Mouse (Mus musculus): ENCODE measurements at regions not wholly inside any gene's neighbourhood (a gene's known extent, or its start where the extent isn't known, plus 50 kb on each side); places are given as distances from the start of the nearest gene placed in this dataset.
A peak's percentile ranks its signal among the peaks of the same experiment; 100 is the strongest.

DNA sequence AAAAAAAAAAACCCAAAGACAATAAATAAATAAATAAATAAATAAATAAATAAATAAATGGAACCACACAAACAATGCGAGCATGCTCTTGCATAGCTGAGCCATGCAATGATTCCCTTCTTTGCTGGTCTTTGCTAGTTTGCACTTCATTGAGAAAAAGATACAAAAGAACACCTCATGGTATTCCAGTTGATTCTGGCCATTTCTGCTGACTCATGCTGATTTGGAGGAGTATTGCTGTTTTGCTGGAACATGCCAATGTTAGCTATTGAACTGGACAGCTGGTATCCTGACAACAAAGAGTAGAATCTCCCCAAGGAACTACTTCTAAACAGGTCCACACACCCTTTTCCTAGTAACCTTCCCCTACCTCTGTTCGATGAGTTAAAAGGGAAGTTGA is 60.2 kb downstream of the Htr1a start:
- H3K27me3 ChIP-seq (ENCODE audit: insufficient read depth, low read length): no peaks in the 10 kb centered on the region
- H3K27ac ChIP-seq (ENCODE audit: low read depth, low read length): no peak overlapping the region
- H3K4me1 ChIP-seq (ENCODE audit: insufficient read depth): no peaks in the 10 kb centered on the region
- no peak overlapping the region for H3K9ac ChIP-seq
- H3K36me3 ChIP-seq (ENCODE audit: insufficient read depth): no peaks in the 10 kb centered on the region
- no peak overlapping the region for H3K4me3 ChIP-seq (ENCODE audit: low read depth, low read length)
- H3K9me3 ChIP-seq (ENCODE audit: low read length): no peaks in the 10 kb centered on the region
- no peak overlapping the region for H3K4me2 ChIP-seq (ENCODE audit: low read depth)
- TF ChIP-seq CTCF (IDR thresholded peaks at IDR 0.05; ENCODE audit: low read depth): no peak
- DNase-seq (no peak), ATAC-seq (no peak)
- WGBS: 94% methylated on average over 2 of the region's 2 CpGs

DNA sequence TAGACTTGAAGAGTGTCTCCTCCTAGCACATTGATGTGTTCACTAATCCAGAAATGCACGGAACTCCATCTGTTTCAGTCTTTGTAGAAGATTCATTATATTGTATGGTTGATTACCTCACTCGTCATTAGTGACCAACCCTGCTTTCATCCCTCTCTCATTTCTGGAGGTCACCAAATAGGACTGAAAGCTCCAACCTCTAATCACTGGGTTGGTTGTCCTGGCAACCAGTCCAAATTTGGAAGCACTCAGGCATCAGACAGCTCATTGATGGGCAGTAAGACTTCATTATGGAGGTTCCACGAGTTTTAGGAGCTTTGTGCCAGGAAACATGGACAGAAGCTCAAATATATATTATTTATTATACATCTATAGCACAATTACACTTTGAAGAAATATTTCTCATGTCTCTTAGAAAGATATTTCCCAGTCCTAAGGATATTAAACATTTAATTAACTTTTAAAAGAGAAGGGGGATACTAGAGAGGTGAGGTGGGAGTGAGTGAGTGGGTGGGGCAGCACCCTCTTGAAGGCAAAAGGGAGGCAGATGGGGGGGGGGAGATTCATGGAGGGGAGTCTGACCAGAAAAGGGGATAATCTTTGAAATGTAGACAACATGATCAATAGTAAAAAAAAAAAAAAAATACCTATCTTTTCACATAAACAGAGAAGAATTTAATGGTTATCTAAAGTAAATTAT is 94.7 kb downstream of the Htr1a start:
- Histone ChIP-seq H3K27ac (ENCODE audit: low read depth, low read length) (no peak overlapping the region), H3K9ac (no peak overlapping the region), H3K27me3 (ENCODE audit: insufficient read depth, low read length) (no peaks in the 10 kb centered on the region), H3K36me3 (ENCODE audit: insufficient read depth) (no peaks in the 10 kb centered on the region), H3K9me3 (ENCODE audit: low read length) (no peaks in the 10 kb centered on the region), H3K4me3 (ENCODE audit: low read depth, low read length) (no peak overlapping the region), H3K4me2 (ENCODE audit: low read depth) (no peak overlapping the region), H3K4me1 (ENCODE audit: insufficient read depth) (no peaks in the 10 kb centered on the region)
- DNase-seq: peak; percentile 10
- TF ChIP-seq CTCF (IDR thresholded peaks at IDR 0.05; ENCODE audit: low read depth): no peak
- ATAC-seq: peak; percentile 55; the same call in 1 of the 2 replicates
- WGBS: 5% methylated on average over 3 of the region's 3 CpGs

DNA sequence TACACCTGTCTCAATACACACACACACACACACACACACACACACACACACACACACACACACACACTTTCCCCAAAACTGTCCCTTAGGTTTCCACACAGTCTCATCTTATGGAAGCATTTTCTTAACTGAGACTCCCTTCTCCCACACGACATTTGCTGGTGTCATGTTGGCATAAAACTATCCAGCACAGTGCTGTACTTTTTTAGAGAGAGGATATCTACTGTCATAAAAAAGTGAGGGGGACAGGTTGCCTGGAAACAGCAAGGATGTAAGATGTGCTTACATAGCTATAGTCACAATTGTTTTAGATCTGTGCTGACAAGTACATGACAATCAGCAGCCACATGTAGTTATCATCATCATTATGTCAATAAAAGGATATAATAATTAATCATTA is 129.8 kb downstream of the Htr1a start:
- no peaks in the 10 kb centered on the region for H3K9me3 ChIP-seq (ENCODE audit: low read length)
- no peak overlapping the region for H3K27ac ChIP-seq (ENCODE audit: low read depth, low read length)
- no peak for TF ChIP-seq CTCF (IDR thresholded peaks at IDR 0.05; ENCODE audit: low read depth)
- no peak overlapping the region for H3K4me3 ChIP-seq (ENCODE audit: low read depth, low read length)
- no peak overlapping the region for H3K4me2 ChIP-seq (ENCODE audit: low read depth)
- H3K4me1 ChIP-seq (ENCODE audit: insufficient read depth): no peaks in the 10 kb centered on the region
- 82% methylated on average over 1 of the region's 1 CpGs for WGBS
- no peak for ATAC-seq
- H3K9ac ChIP-seq: no peak overlapping the region
- H3K27me3 ChIP-seq (ENCODE audit: insufficient read depth, low read length): no peaks in the 10 kb centered on the region
- DNase-seq: no peak
- H3K36me3 ChIP-seq (ENCODE audit: insufficient read depth): no peaks in the 10 kb centered on the region

DNA sequence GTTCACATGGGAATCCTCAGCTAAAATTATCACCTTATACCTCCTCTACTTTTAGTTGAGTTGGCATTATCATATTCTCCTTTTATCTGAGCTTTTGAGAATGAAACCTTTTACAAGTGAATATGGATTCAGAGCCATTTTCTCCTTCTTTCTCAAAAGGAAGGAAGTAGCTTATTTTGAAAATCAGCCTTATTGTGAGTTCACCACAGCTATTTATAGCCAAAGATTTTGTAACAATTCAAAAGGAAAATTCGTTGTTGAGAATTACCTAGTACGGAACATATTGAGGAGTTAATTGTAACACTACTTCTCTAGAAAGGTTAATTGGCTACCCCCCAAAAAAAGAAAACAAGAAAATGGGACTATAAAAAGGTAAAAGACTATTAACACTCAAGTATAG is 163.0 kb downstream of the Htr1a start:
- 77% methylated on average over 2 of the region's 2 CpGs for WGBS
- no peak for TF ChIP-seq CTCF (IDR thresholded peaks at IDR 0.05; ENCODE audit: low read depth)

DNA sequence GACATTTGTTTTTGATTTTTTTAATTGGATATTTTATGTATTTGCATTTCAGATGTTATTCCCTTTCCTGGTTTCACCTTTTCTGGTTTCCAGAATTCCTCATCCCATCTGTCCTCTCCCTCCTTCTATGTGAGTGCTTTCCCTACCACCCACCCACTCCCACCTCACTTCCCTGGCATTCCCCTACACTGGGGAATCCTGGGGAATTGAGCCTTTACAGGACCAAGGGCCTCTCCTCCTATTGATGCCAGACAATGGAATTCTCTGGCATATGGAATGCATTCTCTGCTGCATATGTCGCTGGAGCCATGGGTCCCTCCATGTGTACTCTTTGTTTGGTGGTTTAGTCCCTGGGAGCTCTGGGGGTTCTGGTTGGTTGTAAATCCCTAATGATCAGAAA is 175.9 kb downstream of the Htr1a start:
- H3K27ac ChIP-seq (ENCODE audit: low read depth, low read length): no peak overlapping the region
- H3K36me3 ChIP-seq (ENCODE audit: insufficient read depth): no peaks in the 10 kb centered on the region
- DNase-seq (no peak), ATAC-seq (no peak)
- H3K27me3 ChIP-seq (ENCODE audit: insufficient read depth, low read length): no peaks in the 10 kb centered on the region
- no peaks in the 10 kb centered on the region for H3K4me1 ChIP-seq (ENCODE audit: insufficient read depth)
- TF ChIP-seq CTCF (IDR thresholded peaks at IDR 0.05; ENCODE audit: low read depth): no peak
- H3K9me3 ChIP-seq (ENCODE audit: low read length): no peaks in the 10 kb centered on the region
- H3K9ac ChIP-seq: no peak overlapping the region
- H3K4me2 ChIP-seq (ENCODE audit: low read depth): no peak overlapping the region
- 23% methylated on average over 1 of the region's 1 CpGs for WGBS
- H3K4me3 ChIP-seq (ENCODE audit: low read depth, low read length): no peak overlapping the region

More for the DNA sequence above, 163.0 kb downstream of the Htr1a start:
- ATAC-seq (no peak), DNase-seq (no peak)
- Histone ChIP-seq H3K4me3 (ENCODE audit: low read depth, low read length) (no peak overlapping the region), H3K27me3 (ENCODE audit: insufficient read depth, low read length) (no peaks in the 10 kb centered on the region), H3K4me1 (ENCODE audit: insufficient read depth) (no peaks in the 10 kb centered on the region), H3K4me2 (ENCODE audit: low read depth) (no peak overlapping the region), H3K9me3 (ENCODE audit: low read length) (no peaks in the 10 kb centered on the region), H3K27ac (ENCODE audit: low read depth, low read length) (no peak overlapping the region), H3K9ac (no peak overlapping the region), H3K36me3 (ENCODE audit: insufficient read depth) (no peaks in the 10 kb centered on the region)

DNA sequence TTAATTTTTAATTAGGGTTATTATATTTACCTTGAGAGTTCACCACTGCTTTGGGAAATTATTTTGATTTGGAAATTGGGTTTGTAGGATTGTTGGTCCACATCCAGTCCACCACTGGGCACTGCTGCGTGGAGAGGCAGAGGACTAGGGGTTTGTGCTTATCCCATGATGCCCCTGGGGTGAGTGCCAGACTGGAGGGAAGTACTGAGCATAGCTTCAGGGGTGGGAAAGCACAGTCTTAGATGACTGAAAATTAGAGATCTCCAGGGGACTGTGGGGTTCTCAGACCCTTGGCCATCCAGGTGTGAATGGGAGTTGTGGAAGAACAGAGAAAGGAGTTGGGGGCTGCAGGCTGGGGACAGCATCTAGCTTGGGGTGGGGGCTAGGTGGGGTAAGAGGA is 177.4 kb downstream of the Htr1a start:
- no peak for DNase-seq
- ATAC-seq: no peak
- no peak for TF ChIP-seq CTCF (IDR thresholded peaks at IDR 0.05; ENCODE audit: low read depth)
- H3K36me3 ChIP-seq (ENCODE audit: insufficient read depth): no peaks in the 10 kb centered on the region
- WGBS: 72% methylated on average over 1 of the region's 1 CpGs
- H3K4me3 ChIP-seq (ENCODE audit: low read depth, low read length): no peak overlapping the region
- H3K4me2 ChIP-seq (ENCODE audit: low read depth): no peak overlapping the region
- H3K9ac ChIP-seq: no peak overlapping the region
- no peaks in the 10 kb centered on the region for H3K4me1 ChIP-seq (ENCODE audit: insufficient read depth)
- H3K27ac ChIP-seq (ENCODE audit: low read depth, low read length): no peak overlapping the region
- H3K9me3 ChIP-seq (ENCODE audit: low read length): no peaks in the 10 kb centered on the region
- no peaks in the 10 kb centered on the region for H3K27me3 ChIP-seq (ENCODE audit: insufficient read depth, low read length)

DNA sequence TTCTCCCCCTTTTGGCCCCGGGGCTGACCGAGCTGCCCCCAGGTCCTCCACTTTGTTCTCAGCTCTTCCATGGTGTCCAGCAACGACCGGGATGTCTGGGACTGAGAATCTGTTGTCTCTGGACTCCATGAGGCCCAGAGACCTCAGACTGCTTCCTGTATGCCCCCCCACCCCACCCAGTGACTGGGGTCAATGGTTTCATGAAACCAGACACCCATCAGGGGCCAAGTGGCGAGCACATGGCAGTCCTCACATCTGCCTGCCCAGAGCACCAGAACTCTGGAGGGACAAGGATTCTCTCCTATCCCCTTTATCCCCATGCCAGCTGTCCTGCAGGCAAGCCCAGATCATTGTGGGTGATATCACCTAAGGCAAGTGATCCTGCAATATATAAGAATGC is 185.2 kb downstream of the Htr1a start:
- Histone ChIP-seq H3K27me3 (ENCODE audit: insufficient read depth, low read length) (no peaks in the 10 kb centered on the region), H3K36me3 (ENCODE audit: insufficient read depth) (no peaks in the 10 kb centered on the region), H3K27ac (ENCODE audit: low read depth, low read length) (no peak overlapping the region), H3K9ac (no peak overlapping the region), H3K9me3 (ENCODE audit: low read length) (no peaks in the 10 kb centered on the region), H3K4me3 (ENCODE audit: low read depth, low read length) (no peak overlapping the region), H3K4me1 (ENCODE audit: insufficient read depth) (no peaks in the 10 kb centered on the region), H3K4me2 (ENCODE audit: low read depth) (no peak overlapping the region)
- TF ChIP-seq CTCF (IDR thresholded peaks at IDR 0.05; ENCODE audit: low read depth): no peak
- DNase-seq (no peak), ATAC-seq (no peak)
- 76% methylated on average over 5 of the region's 5 CpGs for WGBS

All from forebrain, postnatal 0 days (tissue).